Mouse (Mus musculus) limb, embryonic 13.5 days (tissue): ENCODE measurements around the gene Adgrv1. TPM values are rescaled to one million over a fixed set of nuclear protein-coding genes. Genes with fewer than 3 reads are reported as not detected.
A peak's percentile ranks its signal among the peaks of the same experiment; 100 is the strongest.

Experiments
- ATAC-seq: fragments of 200-750 bp; cut with Nextera tagmentation; 2 replicates; pipeline ENCODE4 v1.8.0; 2017; ENCODE audit warnings: low read depth, moderate number of reproducible peaks, moderate TSS enrichment; ENCODE audit not compliant: low FRiP score
- H3K27ac ChIP-seq: fragments of 300-500 bp; sonication (generic); 2 replicates; pipeline ENCODE4 v1.5.1; 2015; ENCODE audit warnings: inconsistent platforms, mild to moderate bottlenecking, moderate library complexity
- H3K27me3 ChIP-seq: fragments of 300-500 bp; sonication (generic); 2 replicates; pipeline ENCODE4 v1.6.1; 2015; ENCODE audit warnings: mild to moderate bottlenecking, inconsistent platforms
- H3K36me3 ChIP-seq: fragments of 300-500 bp; sonication (generic); 2 replicates; pipeline ENCODE4 v1.6.1; 2015; ENCODE audit warnings: inconsistent platforms, mild to moderate bottlenecking, moderate library complexity
- H3K4me1 ChIP-seq: fragments of 300-500 bp; sonication (generic); 2 replicates; pipeline ENCODE4 v1.6.1; 2015; ENCODE audit warnings: inconsistent platforms
- H3K4me2 ChIP-seq: fragments of 300-500 bp; sonication (generic); replicated peaks from 2 replicates; pipeline ENCODE4 v1.6.1; 2015; ENCODE audit warnings: inconsistent platforms, mild to moderate bottlenecking, moderate library complexity
- H3K4me3 ChIP-seq: fragments of 300-500 bp; sonication (generic); 2 replicates; pipeline ENCODE4 v1.5.1; 2015; ENCODE audit warnings: moderate library complexity, mild to moderate bottlenecking, inconsistent platforms
- H3K9ac ChIP-seq: fragments of 300-500 bp; sonication (generic); 2 replicates; pipeline ENCODE4 v1.6.1; 2015; ENCODE audit warnings: mild to moderate bottlenecking, inconsistent platforms
- H3K9me3 ChIP-seq: fragments of 300-500 bp; sonication (generic); 2 replicates; pipeline ENCODE4 v1.6.1; 2016; ENCODE audit warnings: inconsistent platforms
- WGBS: fragments of 180-500 bp; shearing (Covaris S2); methylation state at CpG from one replicate; pipeline ENCODE4 v1.1.7; 2015; 5-methylcytosine and 5-hydroxymethylcytosine counted together
- polyA plus RNA-seq: library from polyadenylated mRNA; unstranded; fragments of >200 nt; fragmentation: Nextera tagmentation; extraction: Ambion mirVana; gene quantifications from 2 replicates; pipeline ENCODE4 v1.2.1, GENCODE M21; 2015

Gene Adgrv1
- polyA plus RNA-seq, 1 experiment from 2014 or later: 0.89 TPM

GRCm38 (mm10) chr13:81449198-81449597, 183.8 kb downstream of the Adgrv1 start:
- ATAC-seq: no peak
- H3K9ac ChIP-seq: no peak overlapping the region
- no peaks in the 10 kb centered on the region for H3K4me1 ChIP-seq
- no peak overlapping the region for H3K4me2 ChIP-seq
- 81% methylated on average over 7 of the region's 7 CpGs for WGBS
- no peaks in the 10 kb centered on the region for H3K9me3 ChIP-seq
- no peaks in the 10 kb centered on the region for H3K27me3 ChIP-seq
- H3K27ac ChIP-seq: no peak overlapping the region
- no peaks in the 10 kb centered on the region for H3K36me3 ChIP-seq
- no peak overlapping the region for H3K4me3 ChIP-seq

- Histone ChIP-seq H3K36me3 (no peaks in the 10 kb centered on the region), H3K27ac (no peak overlapping the region), H3K4me1 (no peaks in the 10 kb centered on the region), H3K9me3 (no peaks in the 10 kb centered on the region), H3K27me3 (0 out of 2 replicates have a peak, but pooled peaks cover 8% of the 10 kb centered on the region), H3K4me2 (no peak overlapping the region), H3K9ac (no peak overlapping the region), H3K4me3 (no peak overlapping the region)
- ATAC-seq: no peak
- WGBS: 80% methylated on average over 3 of the region's 3 CpGs
These were observed 191.5 kb downstream of the Adgrv1 start for GRCm38 (mm10) chr13:81441412-81441811.

DNA sequence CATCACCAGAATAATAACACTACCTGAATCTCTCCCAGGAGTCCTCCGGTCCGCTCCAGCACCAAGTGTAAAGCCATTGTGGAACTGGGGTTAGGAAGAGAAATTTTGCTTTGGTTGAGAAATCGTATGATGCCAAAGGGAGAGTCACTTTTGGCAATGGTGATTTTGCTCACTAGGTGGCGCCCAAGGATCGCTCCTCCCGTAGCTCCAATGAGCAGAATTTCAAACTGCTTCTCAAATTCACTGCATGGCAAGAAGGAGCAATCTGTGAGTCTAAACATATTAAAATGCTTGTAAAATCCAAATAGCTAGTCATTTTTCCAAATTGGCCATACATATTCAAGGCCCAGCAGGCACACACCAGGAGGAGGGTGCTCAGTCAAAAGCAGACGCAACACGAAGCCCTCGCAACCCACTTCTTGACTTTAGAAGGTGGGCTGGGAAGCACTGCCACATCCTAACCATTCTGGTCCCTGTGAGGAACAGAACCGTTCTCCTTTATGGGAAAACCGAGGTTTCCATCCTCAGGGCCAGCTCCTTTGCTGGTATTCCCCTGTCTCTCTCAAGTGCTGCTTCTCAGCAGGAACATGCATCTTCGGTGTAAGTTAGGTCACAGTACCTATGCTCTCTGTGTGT, 193.4 kb downstream of the Adgrv1 start:
- Histone ChIP-seq H3K36me3 (no peaks in the 10 kb centered on the region), H3K4me3 (no peak overlapping the region), H3K27me3 (0 out of 2 replicates have a peak, but pooled peaks cover 8% of the 10 kb centered on the region), H3K4me1 (no peaks in the 10 kb centered on the region), H3K4me2 (peak overlapping the region; percentile 46), H3K27ac (no peak overlapping the region), H3K9me3 (no peaks in the 10 kb centered on the region), H3K9ac (no peak overlapping the region)
- 35% methylated on average over 12 of the region's 12 CpGs for WGBS
- ATAC-seq: peak; percentile 69

DNA sequence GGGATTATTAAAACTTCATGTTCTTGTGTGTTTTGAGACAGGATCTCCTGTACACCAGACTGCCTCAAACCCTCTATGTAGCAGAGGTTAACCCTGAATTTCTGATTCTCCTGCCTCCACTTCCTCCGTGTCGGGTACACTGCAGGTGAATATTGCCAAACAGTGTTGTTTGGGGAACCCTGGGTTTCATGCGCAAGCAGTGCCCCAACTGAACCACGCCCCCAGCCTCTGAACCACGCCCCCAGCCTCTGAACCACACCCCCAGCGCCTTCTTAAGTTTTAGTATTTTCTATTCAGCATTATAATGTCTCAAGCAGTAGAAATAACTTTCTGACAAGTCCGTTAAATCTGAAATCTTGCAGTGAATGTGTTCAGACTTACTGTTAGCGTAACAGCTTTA, 195.9 kb downstream of the Adgrv1 start:
- Histone ChIP-seq H3K9ac (no peak overlapping the region), H3K9me3 (no peaks in the 10 kb centered on the region), H3K4me3 (no peak overlapping the region), H3K27me3 (0 out of 2 replicates have a peak, but pooled peaks cover 8% of the 10 kb centered on the region), H3K4me1 (no peaks in the 10 kb centered on the region), H3K27ac (no peak overlapping the region), H3K36me3 (no peaks in the 10 kb centered on the region), H3K4me2 (no peak overlapping the region)
- WGBS: 59% methylated on average over 8 of the region's 8 CpGs
- no peak for ATAC-seq

DNA sequence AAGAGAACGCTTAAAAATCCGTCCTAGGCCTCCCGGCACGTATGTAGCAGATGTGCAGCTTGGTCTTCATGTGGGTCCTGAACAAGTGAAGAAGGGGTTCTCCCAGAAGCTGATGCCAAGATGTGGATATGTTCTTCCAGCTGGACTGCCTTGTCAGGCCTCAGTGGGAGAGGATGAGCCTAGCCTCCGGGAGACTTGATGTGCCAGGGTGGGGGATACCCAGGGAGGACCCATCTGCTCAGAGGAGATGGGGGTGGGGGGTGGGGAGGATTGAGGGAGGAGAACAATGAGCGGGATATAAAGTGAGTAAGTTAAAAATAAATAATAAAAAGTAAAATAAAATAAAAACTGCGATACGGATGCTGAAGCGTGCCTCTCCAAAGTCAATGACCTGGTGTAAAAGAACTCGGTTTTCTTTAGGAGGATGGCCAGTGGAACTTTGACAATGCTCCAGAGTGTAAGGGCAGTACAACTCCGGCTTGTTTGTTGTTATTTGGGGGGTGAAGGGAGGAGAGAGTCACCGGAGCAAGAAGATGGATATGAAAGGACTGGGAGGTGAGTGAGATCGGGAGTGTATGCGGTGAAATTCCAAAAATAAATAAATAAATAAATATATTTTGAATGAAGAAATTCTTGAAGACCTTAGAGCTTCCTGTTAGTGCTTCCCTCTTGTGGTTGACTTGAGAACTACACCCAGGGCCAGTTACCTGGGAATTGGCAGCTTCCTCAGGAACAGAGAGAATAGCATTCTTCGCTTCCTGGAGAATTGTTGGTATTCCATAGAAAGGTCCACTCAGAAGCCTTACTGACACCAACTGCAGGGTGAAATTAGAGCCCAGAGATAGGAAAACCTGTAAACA, 205.8 kb downstream of the Adgrv1 start:
- Histone ChIP-seq H3K4me2 (no peak overlapping the region), H3K4me3 (no peak overlapping the region), H3K4me1 (no peaks in the 10 kb centered on the region), H3K9ac (no peak overlapping the region), H3K27me3 (no peaks in the 10 kb centered on the region), H3K36me3 (no peaks in the 10 kb centered on the region), H3K9me3 (no peaks in the 10 kb centered on the region), H3K27ac (no peak overlapping the region)
- 75% methylated on average over 15 of the region's 15 CpGs for WGBS
- no peak for ATAC-seq

DNA sequence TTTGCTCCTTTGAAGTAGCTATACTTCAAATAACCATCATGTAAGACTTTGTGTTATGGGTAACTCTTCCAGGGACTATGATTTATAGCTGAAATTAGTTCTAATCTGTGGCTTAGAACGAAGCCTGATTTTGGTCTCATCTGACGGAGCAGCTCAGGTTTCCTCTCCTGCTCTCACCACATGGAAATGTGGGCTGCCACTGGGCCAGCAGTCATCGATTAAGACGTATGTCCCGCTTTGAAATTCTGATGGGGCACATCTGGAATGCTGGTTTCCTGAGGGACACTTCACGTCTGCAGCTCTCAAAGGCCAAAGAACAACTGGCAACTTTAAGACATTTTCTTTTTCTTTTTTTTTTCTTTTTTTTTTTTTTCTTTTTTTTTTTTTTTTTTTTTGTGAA, 207.8 kb downstream of the Adgrv1 start:
- H3K4me2 ChIP-seq: no peak overlapping the region
- no peaks in the 10 kb centered on the region for H3K9me3 ChIP-seq
- H3K27me3 ChIP-seq: no peaks in the 10 kb centered on the region
- H3K27ac ChIP-seq: no peak overlapping the region
- H3K36me3 ChIP-seq: no peaks in the 10 kb centered on the region
- H3K4me3 ChIP-seq: no peak overlapping the region
- 11% methylated on average over 6 of the region's 6 CpGs for WGBS
- H3K9ac ChIP-seq: no peak overlapping the region
- peaks cover 2% of the 10 kb centered on the region for H3K4me1 ChIP-seq
- no peak for ATAC-seq

DNA sequence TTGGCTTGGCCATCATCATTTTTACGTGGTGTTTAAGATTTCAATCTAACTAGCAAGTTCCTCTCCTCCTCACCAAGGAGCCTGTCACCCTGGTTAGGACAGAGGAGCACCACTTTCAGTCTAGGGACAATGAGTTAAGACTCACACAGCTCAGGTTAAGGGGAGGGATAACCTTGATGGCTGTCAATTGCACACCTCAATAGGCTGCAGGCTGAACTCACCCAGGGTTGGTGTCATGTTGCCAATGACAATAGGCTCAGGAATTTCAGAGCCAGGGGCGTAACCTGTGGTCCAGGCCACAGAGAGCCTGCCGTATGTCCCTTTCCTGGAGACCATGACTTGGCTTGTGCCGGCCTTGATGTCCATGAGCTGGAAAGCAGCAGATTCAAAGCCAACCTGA, 209.0 kb downstream of the Adgrv1 start:
- no peak overlapping the region for H3K27ac ChIP-seq
- no peak for ATAC-seq
- no peak overlapping the region for H3K9ac ChIP-seq
- no peaks in the 10 kb centered on the region for H3K27me3 ChIP-seq
- no peak overlapping the region for H3K4me3 ChIP-seq
- H3K9me3 ChIP-seq: no peaks in the 10 kb centered on the region
- H3K4me1 ChIP-seq: peaks cover 10% of the 10 kb centered on the region
- H3K4me2 ChIP-seq: no peak overlapping the region
- H3K36me3 ChIP-seq: no peaks in the 10 kb centered on the region
- WGBS: 63% methylated on average over 4 of the region's 4 CpGs

DNA sequence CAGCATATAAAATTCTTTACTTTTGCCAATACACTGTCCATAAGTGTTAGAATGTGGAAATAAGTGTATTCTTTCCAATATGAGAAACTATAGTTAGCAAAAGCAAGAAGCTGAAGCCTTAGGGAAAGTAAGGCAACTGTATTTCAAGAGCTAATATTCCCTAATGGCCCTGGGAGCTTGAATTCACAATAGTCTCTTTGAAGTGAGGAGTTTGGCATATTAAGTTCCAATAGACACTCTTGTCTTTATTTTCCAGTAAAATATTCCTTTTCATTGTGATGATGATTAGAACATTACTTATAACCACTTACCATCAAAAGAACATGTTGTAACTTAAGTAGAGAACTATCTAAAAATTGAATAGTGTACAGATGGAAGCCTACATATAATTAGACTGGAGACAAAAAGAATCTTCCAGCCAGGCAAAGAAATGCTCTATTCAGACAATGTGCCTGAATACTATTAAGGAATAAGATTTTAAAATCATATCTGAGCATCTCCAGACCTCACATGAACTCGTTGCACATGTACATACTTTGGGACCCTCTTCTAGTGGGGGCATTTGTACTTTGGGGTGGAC, 225.0 kb downstream of the Adgrv1 start:
- H3K4me2 ChIP-seq: no peak overlapping the region
- no peak for ATAC-seq
- no peaks in the 10 kb centered on the region for H3K36me3 ChIP-seq
- no peaks in the 10 kb centered on the region for H3K9me3 ChIP-seq
- no peaks in the 10 kb centered on the region for H3K4me1 ChIP-seq
- 77% methylated on average over 1 of the region's 1 CpGs for WGBS
- H3K4me3 ChIP-seq: no peak overlapping the region
- no peak overlapping the region for H3K9ac ChIP-seq
- H3K27me3 ChIP-seq: no peaks in the 10 kb centered on the region
- H3K27ac ChIP-seq: no peak overlapping the region

- H3K27me3 ChIP-seq: no peaks in the 10 kb centered on the region
- H3K4me1 ChIP-seq: no peaks in the 10 kb centered on the region; the same call in 1 of the 2 replicates
- H3K4me2 ChIP-seq: no peak overlapping the region
- H3K36me3 ChIP-seq: no peaks in the 10 kb centered on the region
- no peak for ATAC-seq
- no peaks in the 10 kb centered on the region for H3K9me3 ChIP-seq
- no peak overlapping the region for H3K4me3 ChIP-seq
- WGBS: 94% methylated on average over 3 of the region's 3 CpGs
- no peak overlapping the region for H3K27ac ChIP-seq
- H3K9ac ChIP-seq: no peak overlapping the region
These were observed 230.1 kb downstream of the Adgrv1 start for GRCm38 (mm10) chr13:81402826-81403225.

GRCm38 (mm10) chr13:81402191-81402590, 230.8 kb downstream of the Adgrv1 start:
- Histone ChIP-seq H3K36me3 (no peaks in the 10 kb centered on the region), H3K9ac (no peak overlapping the region), H3K27me3 (no peaks in the 10 kb centered on the region), H3K27ac (no peak overlapping the region), H3K9me3 (no peaks in the 10 kb centered on the region), H3K4me3 (no peak overlapping the region), H3K4me1 (no peaks in the 10 kb centered on the region; the same call in 1 of the 2 replicates), H3K4me2 (no peak overlapping the region)
- no peak for ATAC-seq
- WGBS: 82% methylated on average over 2 of the region's 2 CpGs

GRCm38 (mm10) chr13:81401742-81402141, 231.2 kb downstream of the Adgrv1 start:
- 82% methylated on average over 1 of the region's 1 CpGs for WGBS
- Histone ChIP-seq H3K36me3 (no peaks in the 10 kb centered on the region), H3K4me1 (no peaks in the 10 kb centered on the region; the same call in 1 of the 2 replicates), H3K9me3 (no peaks in the 10 kb centered on the region), H3K27me3 (no peaks in the 10 kb centered on the region), H3K27ac (no peak overlapping the region), H3K4me2 (no peak overlapping the region), H3K9ac (no peak overlapping the region), H3K4me3 (no peak overlapping the region)
- ATAC-seq: no peak

GRCm38 (mm10) chr13:81385597-81386362, 247.2 kb downstream of the Adgrv1 start:
- Histone ChIP-seq H3K4me3 (no peak overlapping the region), H3K27ac (no peak overlapping the region), H3K27me3 (no peaks in the 10 kb centered on the region), H3K9ac (no peak overlapping the region), H3K36me3 (no peaks in the 10 kb centered on the region), H3K4me2 (no peak overlapping the region), H3K9me3 (no peaks in the 10 kb centered on the region), H3K4me1 (0 out of 2 replicates have a peak, but pooled peaks cover 3% of the 10 kb centered on the region)
- no peak for ATAC-seq
- WGBS: 54% methylated on average over 4 of the region's 4 CpGs
